Mouse (Mus musculus): ENCODE measurements around the gene Ulk4. TPM values are rescaled to one million over a fixed set of nuclear protein-coding genes. Genes with fewer than 3 reads are reported as not detected.
"Not testable (repeated sequence)": the region's sequence is repeated elsewhere in the genome, so short reads cannot be mapped to it uniquely, and the experiment has no call there.

The Ulk4 gene
- polyA plus RNA-seq, 1 experiment from 2014 or later, result 32.8 TPM

GRCm38 (mm10) chr9:120930021-120930420, 347.0 kb downstream of the Ulk4 start:
- H3K27me3 ChIP-seq, result no peaks in the 10 kb centered on the region
- H3K36me3 ChIP-seq (replicated peaks), result no peaks in the 10 kb centered on the region
- ATAC-seq (ENCODE audit: insufficient read depth), result no peak
- no peak overlapping the region for H3K9ac ChIP-seq
- H3K4me2 ChIP-seq, result no peak overlapping the region
- H3K27ac ChIP-seq (replicated peaks), result no peak overlapping the region
- WGBS (ENCODE audit: insufficient replicate concordance), result 87% methylated on average over 12 of the region's 12 CpGs
- no peaks in the 10 kb centered on the region for H3K9me3 ChIP-seq (replicated peaks)
- peaks cover 12% of the 10 kb centered on the region for H3K4me1 ChIP-seq (replicated peaks)
- H3K4me3 ChIP-seq (replicated peaks), result no peak overlapping the region

- Histone ChIP-seq H3K4me2 (no peak within 1 kb of the TSS), H3K9ac (no peak within 1 kb of the TSS), H3K4me1 (replicated peaks) (peaks cover 4% of the 10 kb centered on the region), H3K9me3 (replicated peaks) (no peaks in the 10 kb centered on the region), H3K4me3 (replicated peaks) (no peak within 1 kb of the TSS), H3K36me3 (replicated peaks) (no peaks in the 10 kb centered on the region), H3K27ac (replicated peaks) (no peak within 1 kb of the TSS), H3K27me3 (no peaks in the 10 kb centered on the region)
- no peak for ATAC-seq (ENCODE audit: insufficient read depth)
- 78% methylated on average over 11 of the region's 11 CpGs for WGBS (ENCODE audit: insufficient replicate concordance)
These were observed 347.9 kb downstream of the Ulk4 start, which contains the start of gene Ctnnb1 for GRCm38 (mm10) chr9:120929081-120929480. TSS of gene Ctnnb1 (plus strand) at chr9:120929216.

DNA sequence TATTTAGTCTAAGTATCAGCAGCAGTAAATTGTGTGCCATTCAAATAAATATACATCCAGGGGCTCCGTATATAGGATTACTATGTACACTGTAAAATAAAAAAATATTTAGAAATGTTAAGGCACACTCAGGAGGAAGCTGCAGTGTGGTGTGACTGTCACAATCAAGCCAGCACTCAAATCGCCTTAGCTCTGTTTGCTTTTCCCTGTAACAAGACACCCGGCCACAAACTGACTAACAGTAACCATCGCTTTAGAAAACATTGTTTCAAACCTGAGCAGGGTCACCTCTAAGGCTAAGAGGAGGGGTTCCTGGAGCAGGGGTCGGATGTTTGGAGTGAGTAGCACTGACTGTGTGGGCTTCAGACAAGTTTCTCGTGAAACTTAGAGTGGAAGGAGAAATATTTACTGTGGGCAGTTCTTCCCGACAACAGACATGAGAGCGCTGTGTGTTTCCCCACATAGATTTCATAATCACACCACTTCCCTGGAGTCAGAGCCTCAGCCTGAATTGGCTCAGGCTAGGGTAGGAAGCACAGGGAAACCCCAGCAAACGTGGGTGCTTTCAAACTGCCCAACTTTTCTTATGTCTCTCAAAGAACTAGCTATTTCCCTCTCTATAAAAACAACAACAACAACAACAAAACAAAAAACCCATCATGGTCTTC, 349.9 kb downstream of the Ulk4 start:
- H3K9me3 ChIP-seq (replicated peaks), result no peaks in the 10 kb centered on the region
- peak; percentile 54 for ATAC-seq (ENCODE audit: insufficient read depth)
- H3K4me2 ChIP-seq, result peak overlapping the region; percentile 20
- no peaks in the 10 kb centered on the region for H3K27me3 ChIP-seq
- H3K4me3 ChIP-seq (replicated peaks), result no peak overlapping the region
- no peak overlapping the region for H3K9ac ChIP-seq
- H3K36me3 ChIP-seq (replicated peaks), result no peaks in the 10 kb centered on the region
- peak overlapping the region; percentile 55; the same call in 1 of the 2 replicates for H3K27ac ChIP-seq (replicated peaks)
- no peaks in the 10 kb centered on the region for H3K4me1 ChIP-seq (replicated peaks)
- 23% methylated on average over 9 of the region's 9 CpGs for WGBS (ENCODE audit: insufficient replicate concordance)

DNA sequence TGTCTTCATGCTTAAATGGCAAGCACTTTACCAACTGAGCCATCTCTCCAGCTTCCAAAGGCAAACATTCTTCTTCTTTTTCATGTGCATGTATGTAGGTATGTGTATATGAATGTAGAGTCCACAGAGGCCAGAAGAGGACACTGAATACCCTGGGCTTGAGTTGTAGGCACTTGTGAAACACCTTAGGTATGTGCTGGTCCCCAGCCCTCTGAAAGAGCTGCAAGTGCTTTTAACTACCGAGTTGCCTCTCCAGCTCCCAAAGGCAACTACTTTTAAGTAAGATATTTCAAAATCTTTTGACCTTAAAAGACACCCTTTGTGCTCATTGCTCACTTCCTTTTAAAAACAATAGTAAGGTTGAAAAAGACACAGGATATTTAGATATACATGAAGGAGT, 350.9 kb downstream of the Ulk4 start:
- 29% methylated on average over 1 of the region's 1 CpGs for WGBS (ENCODE audit: insufficient replicate concordance)

GRCm38 (mm10) chr9:120919130-120919529, 357.9 kb downstream of the Ulk4 start:
- Histone ChIP-seq H3K36me3 (replicated peaks) (no peaks in the 10 kb centered on the region), H3K27ac (replicated peaks) (no peak overlapping the region), H3K4me2 (no peak overlapping the region), H3K9ac (no peak overlapping the region), H3K4me1 (replicated peaks) (peaks cover 8% of the 10 kb centered on the region), H3K9me3 (replicated peaks) (no peaks in the 10 kb centered on the region), H3K27me3 (no peaks in the 10 kb centered on the region), H3K4me3 (replicated peaks) (no peak overlapping the region)
- WGBS (ENCODE audit: insufficient replicate concordance), result 64% methylated on average over 5 of the region's 5 CpGs
- ATAC-seq (ENCODE audit: insufficient read depth), result no peak

More for the DNA sequence above, 350.9 kb downstream of the Ulk4 start:
- no peaks in the 10 kb centered on the region for H3K27me3 ChIP-seq
- no peaks in the 10 kb centered on the region for H3K9me3 ChIP-seq (replicated peaks)
- H3K4me1 ChIP-seq (replicated peaks), result no peaks in the 10 kb centered on the region
- no peak overlapping the region for H3K4me2 ChIP-seq
- H3K9ac ChIP-seq, result no peak overlapping the region
- H3K4me3 ChIP-seq (replicated peaks), result no peak overlapping the region
- H3K36me3 ChIP-seq (replicated peaks), result no peaks in the 10 kb centered on the region
- H3K27ac ChIP-seq (replicated peaks), result no peak overlapping the region
- ATAC-seq (ENCODE audit: insufficient read depth), result no peak

DNA sequence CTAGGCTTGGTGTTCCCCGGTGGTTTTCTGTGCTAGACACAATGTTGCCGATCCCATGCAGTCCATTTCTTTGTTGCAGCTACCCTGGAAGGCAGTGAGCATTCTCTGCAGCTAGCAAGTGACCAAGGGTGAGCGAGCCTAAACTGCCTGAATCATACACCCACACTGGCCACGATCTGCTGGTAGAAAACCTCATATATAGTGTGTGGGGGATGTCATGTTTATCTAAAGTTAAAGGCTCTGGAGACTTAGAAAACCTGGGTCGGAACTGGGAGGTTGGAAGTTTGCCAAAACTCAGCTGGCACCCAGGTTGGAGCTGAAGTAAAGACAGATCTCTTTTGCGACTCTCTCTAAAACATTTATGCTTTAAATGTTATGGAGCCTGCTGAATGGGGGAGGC, 358.4 kb downstream of the Ulk4 start:
- Histone ChIP-seq H3K9me3 (replicated peaks) (no peaks in the 10 kb centered on the region), H3K9ac (no peak overlapping the region), H3K4me3 (replicated peaks) (no peak overlapping the region), H3K4me1 (replicated peaks) (peaks cover 8% of the 10 kb centered on the region), H3K27me3 (no peaks in the 10 kb centered on the region), H3K27ac (replicated peaks) (no peak overlapping the region), H3K4me2 (no peak overlapping the region), H3K36me3 (replicated peaks) (no peaks in the 10 kb centered on the region)
- ATAC-seq (ENCODE audit: insufficient read depth), result no peak
- WGBS (ENCODE audit: insufficient replicate concordance), result 36% methylated on average over 6 of the region's 6 CpGs

DNA sequence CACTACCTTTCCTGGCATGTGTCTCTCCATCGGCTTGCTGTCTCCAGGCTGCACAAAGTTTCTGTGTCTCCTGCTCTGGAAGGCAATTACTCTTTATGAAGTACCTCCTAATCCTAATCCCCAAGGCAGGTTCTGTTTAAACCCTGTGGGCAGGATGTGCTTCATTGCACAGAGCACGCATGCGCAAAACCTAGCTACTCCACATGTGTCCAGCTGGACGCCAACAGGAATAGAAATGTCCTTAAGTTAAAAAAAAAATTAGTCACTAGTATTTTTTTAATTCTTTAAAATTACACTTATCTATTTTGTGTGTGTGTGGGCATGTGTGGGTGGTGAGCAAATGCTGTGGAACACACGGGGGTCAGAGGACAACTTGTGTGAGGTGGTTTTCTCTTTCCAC, 358.8 kb downstream of the Ulk4 start:
- Histone ChIP-seq H3K27me3 (no peaks in the 10 kb centered on the region), H3K36me3 (replicated peaks) (no peaks in the 10 kb centered on the region), H3K9me3 (replicated peaks) (no peaks in the 10 kb centered on the region), H3K27ac (replicated peaks) (no peak overlapping the region), H3K4me3 (replicated peaks) (no peak overlapping the region), H3K4me1 (replicated peaks) (peaks cover 8% of the 10 kb centered on the region), H3K4me2 (no peak overlapping the region), H3K9ac (no peak overlapping the region)
- ATAC-seq (ENCODE audit: insufficient read depth), result no peak
- WGBS (ENCODE audit: insufficient replicate concordance), result 68% methylated on average over 5 of the region's 5 CpGs

DNA sequence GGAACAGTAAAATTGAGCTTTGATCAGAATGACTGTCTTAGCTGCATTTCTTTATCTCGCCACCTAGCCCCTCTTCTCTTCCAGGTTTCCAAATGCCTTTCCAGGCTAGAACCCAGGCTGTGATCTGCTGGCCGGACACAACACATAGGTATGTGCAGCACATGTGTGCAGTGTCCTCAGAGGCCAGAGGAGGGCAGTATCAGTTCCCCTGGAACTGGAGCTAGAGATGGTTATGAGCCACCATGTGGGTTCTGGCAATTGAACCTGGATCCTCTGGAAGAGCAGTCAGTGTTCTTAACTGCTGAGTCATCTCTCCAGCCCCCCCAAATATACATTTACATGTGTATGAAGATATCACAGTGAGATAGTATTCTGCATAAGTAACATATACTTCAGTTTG, 359.4 kb downstream of the Ulk4 start:
- H3K4me1 ChIP-seq (replicated peaks); H3K27me3 ChIP-seq; H3K36me3 ChIP-seq (replicated peaks); H3K9me3 ChIP-seq (replicated peaks); H3K27ac ChIP-seq (replicated peaks); H3K4me3 ChIP-seq (replicated peaks); ATAC-seq (ENCODE audit: insufficient read depth); H3K9ac ChIP-seq; H3K4me2 ChIP-seq: not testable (repeated sequence)
- WGBS (ENCODE audit: insufficient replicate concordance), result 71% methylated on average over 2 of the region's 2 CpGs

GRCm38 (mm10) chr9:120914877-120915459, 362.0 kb downstream of the Ulk4 start:
- Histone ChIP-seq H3K27ac (replicated peaks) (no peak overlapping the region), H3K9me3 (replicated peaks) (no peaks in the 10 kb centered on the region)
- WGBS (ENCODE audit: insufficient replicate concordance), result 35% methylated on average over 14 of the region's 14 CpGs

DNA sequence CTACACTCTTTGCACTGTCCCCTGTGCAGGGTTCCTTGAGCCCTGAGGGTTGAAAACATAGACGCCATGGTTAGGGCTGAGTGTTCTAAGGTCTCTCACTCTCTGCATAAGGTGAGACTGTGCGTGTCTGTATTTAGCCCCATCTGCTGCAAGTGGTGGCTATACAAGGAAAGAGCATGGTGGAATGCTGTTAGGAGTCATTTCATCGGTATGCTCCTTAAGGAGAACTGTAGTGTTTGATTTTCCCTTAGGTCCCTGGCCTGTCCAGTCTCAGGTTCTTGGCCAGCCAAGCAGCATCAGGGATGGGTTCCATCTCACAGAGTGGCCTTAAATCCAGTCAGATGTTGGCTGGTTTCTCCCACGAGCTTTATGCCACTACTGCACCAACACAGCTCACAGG, 362.6 kb downstream of the Ulk4 start:
- Histone ChIP-seq H3K9ac (no peak overlapping the region), H3K27me3 (no peaks in the 10 kb centered on the region), H3K4me2 (no peak overlapping the region), H3K27ac (replicated peaks) (no peak overlapping the region), H3K4me1 (replicated peaks) (peaks cover 8% of the 10 kb centered on the region), H3K4me3 (replicated peaks) (no peak overlapping the region), H3K9me3 (replicated peaks) (no peaks in the 10 kb centered on the region), H3K36me3 (replicated peaks) (no peaks in the 10 kb centered on the region)
- 68% methylated on average over 4 of the region's 4 CpGs for WGBS (ENCODE audit: insufficient replicate concordance)
- no peak for ATAC-seq (ENCODE audit: insufficient read depth)

More at GRCm38 (mm10) chr9:120914877-120915459, 362.0 kb downstream of the Ulk4 start:
- Histone ChIP-seq H3K27me3 (no peaks in the 10 kb centered on the region), H3K4me3 (replicated peaks) (no peak overlapping the region), H3K4me2 (peak overlapping the region; percentile 29; the same call in 1 of the 2 replicates), H3K4me1 (replicated peaks) (peaks cover 8% of the 10 kb centered on the region), H3K36me3 (replicated peaks) (no peaks in the 10 kb centered on the region), H3K9ac (no peak overlapping the region)
- peak; percentile 44; the same call in 1 of the 2 replicates for ATAC-seq (ENCODE audit: insufficient read depth)

DNA sequence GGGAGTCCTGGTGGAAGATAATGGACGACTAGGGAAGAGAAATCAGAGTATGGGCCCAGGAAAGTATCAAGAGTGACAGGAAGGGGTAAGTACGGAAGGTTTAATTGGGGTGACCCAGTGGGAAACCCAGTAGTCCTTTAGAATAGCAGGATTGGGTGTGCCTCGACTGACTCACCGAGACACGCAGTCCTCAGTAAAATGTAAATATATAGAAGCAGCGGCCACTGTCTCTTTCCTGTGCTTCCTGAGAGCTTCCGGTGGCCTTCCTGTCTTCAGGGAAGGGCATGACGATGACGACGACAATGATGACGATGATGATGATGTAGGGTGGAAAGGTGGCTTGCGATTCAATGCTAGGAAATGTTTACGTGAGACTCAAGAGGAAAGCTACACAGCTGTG, 363.8 kb downstream of the Ulk4 start:
- Histone ChIP-seq H3K27ac (replicated peaks) (no peak overlapping the region), H3K27me3 (no peaks in the 10 kb centered on the region), H3K4me3 (replicated peaks) (no peak overlapping the region), H3K9me3 (replicated peaks) (no peaks in the 10 kb centered on the region), H3K36me3 (replicated peaks) (no peaks in the 10 kb centered on the region), H3K4me1 (replicated peaks) (no peaks in the 10 kb centered on the region), H3K4me2 (no peak overlapping the region), H3K9ac (no peak overlapping the region)
- ATAC-seq (ENCODE audit: insufficient read depth), result no peak
- 32% methylated on average over 13 of the region's 13 CpGs for WGBS (ENCODE audit: insufficient replicate concordance)

All from liver, embryonic 15.5 days (tissue).